Mouse (Mus musculus): ENCODE results near the gene Lrrc38.
A peak's percentile ranks its signal among the peaks of the same experiment; 100 is the strongest.
"Not testable (repeated sequence)": the region's sequence is repeated elsewhere in the genome, so short reads cannot be mapped to it uniquely, and the experiment has no call there.

Gene Lrrc38

GRCm38 (mm10) chr4:143349484-143349906, at the start of gene Lrrc38:
Lrrc38 (plus strand) TSS chr4:143349757.
- no peak for DNase-seq

- DNase-seq = no peak
These were observed 49.4 kb upstream of the Lrrc38 start for GRCm38 (mm10) chr4:143300113-143300688.

- DNase-seq = no peak
These were observed 48.5 kb upstream of the Lrrc38 start for GRCm38 (mm10) chr4:143301042-143301441.

- DNase-seq = no peak
These were observed 47.7 kb upstream of the Lrrc38 start for GRCm38 (mm10) chr4:143301875-143302274.

GRCm38 (mm10) chr4:143302279-143302890, 47.2 kb upstream of the Lrrc38 start:
- DNase-seq = no peak

GRCm38 (mm10) chr4:143305031-143305430, 44.5 kb upstream of the Lrrc38 start:
- DNase-seq = no peak

GRCm38 (mm10) chr4:143305987-143306772, 43.4 kb upstream of the Lrrc38 start:
- DNase-seq = no peak

GRCm38 (mm10) chr4:143311341-143311740, 38.2 kb upstream of the Lrrc38 start:
- DNase-seq = no peak

GRCm38 (mm10) chr4:143313299-143313698, 36.3 kb upstream of the Lrrc38 start:
- no peak for DNase-seq

GRCm38 (mm10) chr4:143324176-143324924, 25.2 kb upstream of the Lrrc38 start:
- no peak for DNase-seq

GRCm38 (mm10) chr4:143324925-143325624, 24.5 kb upstream of the Lrrc38 start:
- DNase-seq = no peak

- peak; percentile 52 for DNase-seq
These were observed 24.0 kb upstream of the Lrrc38 start for GRCm38 (mm10) chr4:143325625-143325941.

GRCm38 (mm10) chr4:143330566-143330965, 19.0 kb upstream of the Lrrc38 start:
- DNase-seq = no peak

GRCm38 (mm10) chr4:143331787-143332186, 17.8 kb upstream of the Lrrc38 start:
- no peak for DNase-seq

- DNase-seq = no peak
These were observed 15.4 kb upstream of the Lrrc38 start for GRCm38 (mm10) chr4:143334145-143334544.

GRCm38 (mm10) chr4:143334995-143335394, 14.6 kb upstream of the Lrrc38 start:
- DNase-seq = no peak

GRCm38 (mm10) chr4:143336096-143336495, 13.5 kb upstream of the Lrrc38 start:
- DNase-seq = no peak

GRCm38 (mm10) chr4:143339808-143340207, 9.7 kb upstream of the Lrrc38 start:
- DNase-seq = no peak

GRCm38 (mm10) chr4:143341470-143341869, 8.1 kb upstream of the Lrrc38 start:
- DNase-seq = no peak

- not testable (repeated sequence) for DNase-seq
These were observed 4.1 kb upstream of the Lrrc38 start for GRCm38 (mm10) chr4:143345491-143345890.

- no peak for DNase-seq
These were observed 879 bp upstream of the Lrrc38 start for GRCm38 (mm10) chr4:143348678-143349077.

Measured in kidney, adult 11 months (tissue).